Mouse (Mus musculus) heart, adult 2 months (tissue): ENCODE data around the gene Ccdc134.

Source experiments
- CTCF ChIP-seq: fragments of 200-600 bp; IDR thresholded peaks from 2 replicates; pipeline ENCODE4 v1.8.1; 2022; ENCODE audit warnings: antibody characterized with exemption, mild to moderate bottlenecking, moderate library complexity
- POLR2A ChIP-seq: fragments of 200-500 bp; IDR thresholded peaks from 2 replicates; pipeline ENCODE4 v1.6.1; 2011; ENCODE audit warnings: mild to moderate bottlenecking, low read depth, low read length, control low read depth; ENCODE audit not compliant: insufficient read depth

GRCm38 (mm10) chr15:82127426-82128374, at the start of gene Ccdc134:
- TF ChIP-seq POLR2A (peak; percentile 62), CTCF (0 out of 2 replicates have a peak, but pooled peaks have one; percentile 5)
